Mouse (Mus musculus) MEL (cell line): ENCODE measurements around the gene Dmc1. TPM values are rescaled to one million over a fixed set of nuclear protein-coding genes. Genes with fewer than 3 reads are reported as not detected.

ENCODE experiments used
- DNase-seq: peaks from one replicate; pipeline ENCODE4 v3.0.0; 2011; ENCODE audit warnings: low read depth, low spot score
- H3K27ac ChIP-seq: 2 replicates; pipeline ENCODE4 v1.5.1; 2012; ENCODE audit warnings: low read depth, mild to moderate bottlenecking, control low read depth, low read length, moderate library complexity; ENCODE audit not compliant: control insufficient read depth
- H3K27me3 ChIP-seq, 2 experiments: fragments of 150-350 bp in 1 of 2; sonication (generic) in 1 of 2; 2 replicates each; pipeline ENCODE4 v1.6.1; 2012; ENCODE audit warnings: low read length in 2 of 2, mild to moderate bottlenecking in 2 of 2, improper control_type of control experiment in 1 of 2, moderate library complexity in 1 of 2; ENCODE audit not compliant: insufficient read depth in 2 of 2, control insufficient read depth in 1 of 2
- H3K36me3 ChIP-seq, 2 experiments: 2 replicates each; pipeline ENCODE4 v1.6.1; 2012 to 2014; ENCODE audit warnings: low read length in 2 of 2, improper control_type of control experiment in 1 of 2, inconsistent platforms in 1 of 2, mild to moderate bottlenecking in 1 of 2; ENCODE audit not compliant: insufficient read depth in 2 of 2, control insufficient read depth in 1 of 2
- H3K4me1 ChIP-seq, 2 experiments: fragments of 150-350 bp in 1 of 2; sonication (generic) in 1 of 2; 2 replicates each; pipeline ENCODE4 v1.6.1; 2012; ENCODE audit warnings: low read length in 2 of 2, improper control_type of control experiment in 1 of 2, mild to moderate bottlenecking in 1 of 2; ENCODE audit not compliant: insufficient read depth in 2 of 2, control insufficient read depth in 1 of 2
- H3K4me3 ChIP-seq, 2 experiments: fragments of 150-350 bp in 1 of 2; sonication (generic) in 1 of 2; 2 replicates each; pipeline ENCODE4 v1.5.1; 2012; ENCODE audit warnings: low read depth in 2 of 2, low read length in 2 of 2, mild to moderate bottlenecking in 2 of 2, moderate library complexity in 2 of 2, control low read depth in 1 of 2, improper control_type of control experiment in 1 of 2; ENCODE audit not compliant: control insufficient read depth in 1 of 2, insufficient read depth in 1 of 2
- H3K79me2 ChIP-seq: 2 replicates; pipeline ENCODE4 v1.6.1; 2012; ENCODE audit warnings: mild to moderate bottlenecking, low read length, moderate library complexity; ENCODE audit not compliant: control insufficient read depth, poor library complexity, insufficient read depth
- H3K9ac ChIP-seq: 2 replicates; pipeline ENCODE4 v1.6.1; 2012; ENCODE audit warnings: low read depth, mild to moderate bottlenecking, control low read depth, low read length, moderate library complexity; ENCODE audit not compliant: control insufficient read depth, poor library complexity, severe bottlenecking
- H3K9me3 ChIP-seq: fragments of 150-350 bp; sonication (generic); replicated peaks from 2 replicates; pipeline ENCODE4 v1.6.1; 2012; ENCODE audit warnings: mild to moderate bottlenecking, low read length, improper control_type of control experiment, moderate library complexity; ENCODE audit not compliant: insufficient read depth
- CHD1 ChIP-seq: IDR thresholded peaks from 2 replicates; pipeline ENCODE4 v1.6.1; 2012; ENCODE audit warnings: low read depth, mild to moderate bottlenecking, inconsistent platforms, low read length, improper control_type of control experiment
- CHD2 ChIP-seq: IDR thresholded peaks from 2 replicates; pipeline ENCODE4 v1.6.1; 2011; ENCODE audit warnings: low read length, improper control_type of control experiment
- CTCF ChIP-seq, 3 experiments: IDR thresholded peaks in 2 of 3; conservative IDR thresholded peaks in 1 of 3; 2 replicates each; pipeline ENCODE4 v1.5.1; 2011 to 2012; ENCODE audit warnings: low read length in 3 of 3, low read depth in 2 of 3, mild to moderate bottlenecking in 2 of 3, improper control_type of control experiment in 1 of 3, inconsistent platforms in 1 of 3, mixed read lengths in 1 of 3, moderate library complexity in 1 of 3; ENCODE audit not compliant: control insufficient read depth in 1 of 3, insufficient read depth in 1 of 3, poor library complexity in 1 of 3, severe bottlenecking in 1 of 3
- ELF1 ChIP-seq: IDR thresholded peaks from 2 replicates; pipeline ENCODE4 v1.6.1; 2014; ENCODE audit warnings: low read depth, mild to moderate bottlenecking, inconsistent platforms, low read length, improper control_type of control experiment, moderate library complexity
- EP300 ChIP-seq, 2 experiments: IDR thresholded peaks; 2 replicates each; pipeline ENCODE4 v1.6.1; 2011; ENCODE audit warnings: improper control_type of control experiment in 2 of 2, low read length in 2 of 2, low read depth in 1 of 2, mild to moderate bottlenecking in 1 of 2
- ETS1 ChIP-seq: IDR thresholded peaks from 2 replicates; pipeline ENCODE4 v1.6.1; 2012; ENCODE audit warnings: low read depth, mild to moderate bottlenecking, inconsistent platforms, low read length, improper control_type of control experiment, moderate library complexity
- GABPA ChIP-seq: IDR thresholded peaks from 2 replicates; pipeline ENCODE4 v1.6.1; 2012; ENCODE audit warnings: low read depth, mild to moderate bottlenecking, inconsistent platforms, low read length, improper control_type of control experiment, moderate library complexity
- GATA1 ChIP-seq: IDR thresholded peaks from 2 replicates; pipeline ENCODE4 v1.6.1; 2011; ENCODE audit warnings: low read depth, low read length, improper control_type of control experiment
- KAT2A ChIP-seq: conservative IDR thresholded peaks from 2 replicates; pipeline ENCODE4 v1.6.1; 2012; ENCODE audit warnings: low read depth, low read length, improper control_type of control experiment, inconsistent platforms
- MAFK ChIP-seq: IDR thresholded peaks from 2 replicates; pipeline ENCODE4 v1.6.1; 2011; ENCODE audit warnings: low read depth, mild to moderate bottlenecking, low read length, improper control_type of control experiment, borderline replicate concordance
- MYB ChIP-seq: IDR thresholded peaks from 2 replicates; pipeline ENCODE4 v1.6.1; 2011; ENCODE audit warnings: mild to moderate bottlenecking, low read depth, low read length, improper control_type of control experiment
- NELFE ChIP-seq: IDR thresholded peaks from 2 replicates; pipeline ENCODE4 v1.6.1; 2011; ENCODE audit warnings: low read depth, low read length, improper control_type of control experiment
- NRF1 ChIP-seq: IDR thresholded peaks from 2 replicates; pipeline ENCODE4 v1.6.1; 2014; ENCODE audit warnings: low read depth, mild to moderate bottlenecking, inconsistent platforms, low read length, improper control_type of control experiment, moderate library complexity; ENCODE audit not compliant: poor library complexity, insufficient read depth, severe bottlenecking
- POLR2AphosphoS2 ChIP-seq: IDR thresholded peaks from 2 replicates; pipeline ENCODE4 v1.6.1; 2011; ENCODE audit warnings: low read length, improper control_type of control experiment
- RAD21 ChIP-seq: IDR thresholded peaks from 2 replicates; pipeline ENCODE4 v1.6.1; 2011; ENCODE audit warnings: mild to moderate bottlenecking, low read depth, low read length, improper control_type of control experiment
- SIN3A ChIP-seq: IDR thresholded peaks from 2 replicates; pipeline ENCODE4 v1.6.1; 2012; ENCODE audit warnings: low read length, improper control_type of control experiment, inconsistent platforms
- SMC3 ChIP-seq: IDR thresholded peaks from 2 replicates; pipeline ENCODE4 v1.6.1; 2011; ENCODE audit warnings: low read depth, low read length, improper control_type of control experiment
- TAL1 ChIP-seq: IDR thresholded peaks from 2 replicates; pipeline ENCODE4 v1.6.1; 2012; ENCODE audit warnings: mild to moderate bottlenecking, inconsistent platforms, low read length, moderate library complexity, mixed read lengths
- TBP ChIP-seq: IDR thresholded peaks from 2 replicates; pipeline ENCODE4 v1.8.0; 2011; ENCODE audit warnings: low read depth, low read length, improper control_type of control experiment
- TCF12 ChIP-seq: IDR thresholded peaks from 2 replicates; pipeline ENCODE4 v1.6.1; 2014; ENCODE audit warnings: low read depth, mild to moderate bottlenecking, inconsistent platforms, low read length, improper control_type of control experiment, moderate library complexity
- USF1 ChIP-seq: IDR thresholded peaks from 2 replicates; pipeline ENCODE4 v1.6.1; 2014; ENCODE audit warnings: low read depth, mild to moderate bottlenecking, inconsistent platforms, low read length, improper control_type of control experiment, moderate library complexity
- ZC3H11A ChIP-seq: IDR thresholded peaks from 2 replicates; pipeline ENCODE4 v1.6.1; 2012; ENCODE audit warnings: low read depth, mild to moderate bottlenecking, inconsistent platforms, low read length, improper control_type of control experiment
- ZKSCAN1 ChIP-seq: IDR thresholded peaks from 2 replicates; pipeline ENCODE4 v1.6.1; 2012; ENCODE audit warnings: low read depth, mild to moderate bottlenecking, inconsistent platforms, low read length, improper control_type of control experiment, moderate library complexity
- ZMIZ1 ChIP-seq: IDR thresholded peaks from 2 replicates; pipeline ENCODE4 v1.6.1; 2012; ENCODE audit warnings: low read depth, mild to moderate bottlenecking, inconsistent platforms, low read length, improper control_type of control experiment, moderate library complexity
- ZNF384 ChIP-seq: IDR thresholded peaks from 2 replicates; pipeline ENCODE4 v1.6.1; 2012; ENCODE audit warnings: low read depth, mild to moderate bottlenecking, inconsistent platforms, low read length, improper control_type of control experiment
- polyA plus RNA-seq, 2 experiments: library from polyadenylated mRNA; stranded (reverse) in 1 of 2; unstranded in 1 of 2; fragments of >175 nt in 1 of 2; fragments of >200 nt in 1 of 2; gene quantifications; 2 replicates each; pipeline versions ENCODE4 v1.2.1 to v1.2.4; 2012; ENCODE audit warnings: low replicate concordance in 2 of 2, low read depth in 1 of 2; ENCODE audit not compliant: insufficient read length in 2 of 2, insufficient read depth in 1 of 2, missing spikeins in 1 of 2
- total RNA-seq: library from RNA; depleted of rRNA; stranded (reverse); fragments of 300-350 nt; gene quantifications from 2 replicates; pipeline ENCODE4 v1.2.3, GENCODE M21; 2012

Dmc1 gene
- total and polyA plus RNA-seq, 3 experiments: not detected

- Histone ChIP-seq H3K4me3 (no peak overlapping the region), H3K9ac (no peak overlapping the region), H3K36me3 (no peaks in the 10 kb centered on the region), H3K4me1 (no peaks in the 10 kb centered on the region), H3K9me3 (no peaks in the 10 kb centered on the region), H3K27ac (no peak overlapping the region), H3K79me2 (no peaks in the 10 kb centered on the region), H3K27me3 (no peaks in the 10 kb centered on the region)
- TF ChIP-seq USF1: no peak
- no peak for TF ChIP-seq TBP
- TF ChIP-seq CTCF (IDR thresholded peaks at IDR 0.05 in 2 of 3, conservative IDR thresholded peaks at IDR 0.05 in 1 of 3; ENCODE audit: control insufficient read depth in 1 of 3, insufficient read depth in 1 of 3, low read depth in 2 of 3, low read length in 3 of 3, poor library complexity in 1 of 3, severe bottlenecking in 1 of 3): peak; percentile 73 to 85 (median 77)
- TF ChIP-seq CHD1: no peak
- no peak for TF ChIP-seq ELF1
- TF ChIP-seq POLR2AphosphoS2: no peak
- no peak for TF ChIP-seq CHD2
- TF ChIP-seq RAD21: peak; percentile 37
- TF ChIP-seq ZNF384: no peak
- TF ChIP-seq MAFK: no peak
- TF ChIP-seq TAL1: no peak
- no peak for TF ChIP-seq GABPA
- TF ChIP-seq NELFE: no peak
- no peak for TF ChIP-seq GATA1
- TF ChIP-seq ZMIZ1: no peak
- TF ChIP-seq SIN3A: no peak
- no peak for TF ChIP-seq EP300 (IDR thresholded peaks at IDR 0.05; ENCODE audit: low read depth in 1 of 2, low read length in 2 of 2)
- TF ChIP-seq KAT2A: no peak
- no peak for TF ChIP-seq TCF12
- no peak for TF ChIP-seq ZC3H11A
- no peak for TF ChIP-seq ZKSCAN1
- TF ChIP-seq NRF1: no peak
- no peak for TF ChIP-seq ETS1
- TF ChIP-seq SMC3: peak; percentile 24; the same call in 1 of the 2 replicates
- no peak for TF ChIP-seq MYB
- peak; percentile 74 for DNase-seq
These were observed 45.7 kb upstream of the Dmc1 start for GRCm38 (mm10) chr15:79650569-79650968.
